In genomic region chr5:107303350-107303861, GRCm38 (mm10) we compare ENCODE assay signal across 9 mouse cellular contexts. TPM values are rescaled to one million over a fixed set of nuclear protein-coding genes. Genes with fewer than 3 reads are reported as not detected.
DNase-seq lines count a peak whose midpoint lies in the region; ATAC-seq and TF ChIP-seq lines count a peak whose summit lies in the region.
"Had no signal": no experiment of that assay in that cellular context is flagged by ENCODE, and none has a peak within 500 bp of the region (broad histone marks: within the 10 kb centered on the region; RNA-seq: fewer than 3 reads in every experiment).

No protein-coding gene starts in this region.

- TF ChIP-seq CTCF in lung, embryonic 14.5 days (IDR thresholded peaks at IDR 0.05; ENCODE audit: low read depth) = peak; percentile 30; the same call in 1 of the 2 replicates

- peak; percentile 38 for DNase-seq in lung, embryonic 14.5 days
- DNase-seq in lung, postnatal 14 days = no peak
- no peak for DNase-seq in liver, embryonic 13.5 days
- DNase-seq in thymus, postnatal 14 days = peak; percentile 62
- no peak for DNase-seq in cerebellum, postnatal 10 days
- no peak for DNase-seq in layer of hippocampus, adult 11-12 months (ENCODE audit: low spot score)
- DNase-seq in cerebellum, postnatal 25 days = no peak
- DNase-seq: cerebellum, postnatal 36 days had no signal

- no peaks in the 10 kb centered on the region for H3K9me3 ChIP-seq in lung, embryonic 14.5 days (ENCODE audit: low read depth, low read length)
- H3K9me3 ChIP-seq in liver, embryonic 13.5 days (replicated peaks) = no peaks in the 10 kb centered on the region

- H3K36me3 ChIP-seq in lung, embryonic 14.5 days (ENCODE audit: insufficient read depth) = no peaks in the 10 kb centered on the region
- H3K36me3 ChIP-seq in liver, embryonic 13.5 days = no peaks in the 10 kb centered on the region

- no peak overlapping the region for H3K27ac ChIP-seq in lung, embryonic 14.5 days (ENCODE audit: low read depth)
- H3K27ac ChIP-seq in liver, embryonic 13.5 days = no peak overlapping the region

- peak overlapping the region; percentile 21; the same call in 1 of the 2 replicates for H3K4me2 ChIP-seq in lung, embryonic 14.5 days
- H3K4me2 ChIP-seq in liver, embryonic 13.5 days = peak overlapping the region; percentile 26; the same call in 1 of the 2 replicates

- no peak overlapping the region for H3K9ac ChIP-seq in lung, embryonic 14.5 days
- 0 out of 2 replicates have a peak overlapping the region, but pooled peaks have one; percentile 13 for H3K9ac ChIP-seq in liver, embryonic 13.5 days

- peak; percentile 52; the same call in 1 of the 2 replicates for ATAC-seq in lung, embryonic 14.5 days (ENCODE audit: insufficient read depth)
- peak; percentile 56 for ATAC-seq in granulocyte monocyte progenitor cell, adult 5-6 weeks (replicated peaks; ENCODE audit: poor library complexity, severe bottlenecking)
- ATAC-seq in liver, embryonic 13.5 days (ENCODE audit: low read depth) = peak; percentile 39; the same call in 1 of the 2 replicates

- H3K4me3 ChIP-seq in lung, embryonic 14.5 days (ENCODE audit: low read depth, low read length) = no peak overlapping the region
- H3K4me3 ChIP-seq in liver, embryonic 13.5 days (replicated peaks) = no peak overlapping the region

- 31% methylated on average over 11 of the region's 11 CpGs for WGBS in lung, embryonic 14.5 days
- 25% methylated on average over 11 of the region's 11 CpGs for WGBS in liver, embryonic 13.5 days (ENCODE audit: insufficient replicate concordance)

- H3K4me1 ChIP-seq in lung, embryonic 14.5 days (ENCODE audit: insufficient read depth) = peaks cover 2% of the 10 kb centered on the region; the same call in 1 of the 2 replicates
- peaks cover 8% of the 10 kb centered on the region for H3K4me1 ChIP-seq in liver, embryonic 13.5 days (replicated peaks)

- no peaks in the 10 kb centered on the region for H3K27me3 ChIP-seq in lung, embryonic 14.5 days (ENCODE audit: insufficient read depth, low read length)
- H3K27me3 ChIP-seq in liver, embryonic 13.5 days = no peaks in the 10 kb centered on the region

RNA-seq across cellular contexts. Expression of gene Tgfbr3, which starts 14.0 kb away (rescaled TPM):
- polyA plus RNA-seq in lung, embryonic 14.5 days (2014; fragmentation: Nextera tagmentation; extraction: Ambion mirVana) = 23.8 and 23.9 TPM in 2 replicates
- 0.30 and 2.4 TPM in 2 replicates for total RNA-seq in granulocyte monocyte progenitor cell, adult 5-6 weeks (2014; fragmentation: Nextera tagmentation)
- total RNA-seq in granulocyte monocyte progenitor cell, adult 5-6 weeks (2017) = 1.6 and 2.4 TPM in 2 replicates
- polyA plus RNA-seq in liver, embryonic 13.5 days (2015; fragmentation: Nextera tagmentation; extraction: Ambion mirVana) = 7.1 and 9.9 TPM in 2 replicates

RNA-seq across cellular contexts. Expression of gene Brdt, which starts 27.6 kb away (rescaled TPM):
- polyA plus RNA-seq in lung, embryonic 14.5 days (2014; fragmentation: Nextera tagmentation; extraction: Ambion mirVana) = 1.4 and 1.5 TPM in 2 replicates
- total RNA-seq in granulocyte monocyte progenitor cell, adult 5-6 weeks (2014; fragmentation: Nextera tagmentation) = 0.96 TPM in 1 of 2 replicates, not detected in the other
- total RNA-seq in granulocyte monocyte progenitor cell, adult 5-6 weeks (2017) = 0.31 and 0.52 TPM in 2 replicates
- polyA plus RNA-seq in liver, embryonic 13.5 days (2015; fragmentation: Nextera tagmentation; extraction: Ambion mirVana) = 0.18 and 0.19 TPM in 2 replicates

Comparison
In these comparisons a context has a peak if more than half of its experiments do, and no peak if none do; other contexts are left out.
1. DNase-seq: peak in lung, embryonic 14.5 days (single experiment) and thymus, postnatal 14 days (single experiment); none in lung, postnatal 14 days (single experiment), liver, embryonic 13.5 days (single experiment), cerebellum, postnatal 10 days (0 of 2), layer of hippocampus, adult 11-12 months (single experiment) and cerebellum, postnatal 25 days (0 of 2).
2. Peak in every context shown above with its lines, with median percentiles within 50 percentile points of each other: ATAC-seq.